Mouse (Mus musculus) left cerebral cortex, postnatal 25 days (tissue): ENCODE results near the gene Nup54. TPM values are rescaled to one million over a fixed set of nuclear protein-coding genes. Genes with fewer than 3 reads are reported as not detected.

Experiments used
- DNase-seq, 2 experiments: peaks; one replicate each; pipeline ENCODE4 v3.0.0; 2022; ENCODE audit warnings: low spot score in 2 of 2, mixed read lengths in 1 of 2
- intact Hi-C: fragments of 180-260 bp; cut with DNase I; formaldehyde crosslinking; loops from one replicate; pipeline ENCODE4 v1.15.1; 2025
- microRNA-seq, 2 experiments: library from miRNA; unstranded; fragments of <30 nt; microRNA quantifications; one replicate each; pipeline ENCODE4 v1.2.0; 2022
- total RNA-seq, 2 experiments: library from RNA; stranded (reverse); gene quantifications; 2 replicates each; pipeline ENCODE4 v1.2.3; 2021

Gene Nup54
- total RNA-seq, 2 experiments from 2014 or later, result 26.4 to 28.7 TPM

- DNase-seq, result no peak
- intact Hi-C loops, result loop anchor here (1.0 kb wide), 1 partner anchor 70 kb away; no protein-coding TSS in a partner anchor
Observed at GRCm38 (mm10) chr5:92382349-92382679, 52.7 kb downstream of the Nup54 start.

GRCm38 (mm10) chr5:92381550-92382348 lies 53.3 kb downstream of the Nup54 start:
- peak; percentile 86 for DNase-seq
- intact Hi-C loops, result loop anchor here (1.0 kb wide), 1 partner anchor 69 kb away; no protein-coding TSS in a partner anchor

GRCm38 (mm10) chr5:92376795-92377405 lies 58.1 kb downstream of the Nup54 start:
- DNase-seq, result no peak
- intact Hi-C loops, result no loop called here

GRCm38 (mm10) chr5:92375368-92375767 lies 59.7 kb downstream of the Nup54 start:
- intact Hi-C loops, result no loop called here

GRCm38 (mm10) chr5:92374721-92375142 lies 60.3 kb downstream of the Nup54 start:
- no peak for DNase-seq
- intact Hi-C loops, result no loop called here

More at GRCm38 (mm10) chr5:92375368-92375767, 59.7 kb downstream of the Nup54 start:
- no peak for DNase-seq

- no peak for DNase-seq
- intact Hi-C loops, result no loop called here
Observed at GRCm38 (mm10) chr5:92372605-92373004, 62.4 kb downstream of the Nup54 start.

- DNase-seq, result no peak
- intact Hi-C loops, result no loop called here
Observed at GRCm38 (mm10) chr5:92371361-92371976, 63.5 kb downstream of the Nup54 start.

- intact Hi-C loops, result no loop called here
- DNase-seq, result no peak
Observed at GRCm38 (mm10) chr5:92370891-92371290, 64.1 kb downstream of the Nup54 start.

GRCm38 (mm10) chr5:92370392-92370791 lies 64.6 kb downstream of the Nup54 start:
- DNase-seq, result no peak
- intact Hi-C loops, result no loop called here

- intact Hi-C loops, result no loop called here
- DNase-seq, result peak; percentile 49 to 75
Observed at GRCm38 (mm10) chr5:92369151-92369994, 65.6 kb downstream of the Nup54 start.

- intact Hi-C loops, result no loop called here
- peak in 1 of 2 experiments; percentile 22 for DNase-seq
Observed at GRCm38 (mm10) chr5:92368392-92368791, 66.6 kb downstream of the Nup54 start.

GRCm38 (mm10) chr5:92366565-92366964 lies 68.5 kb downstream of the Nup54 start:
- intact Hi-C loops, result no loop called here
- DNase-seq, result no peak

Small RNAs within 50 kb of the gene (microRNA-seq; reads per million reads assigned to microRNA genes)
- gene Mir6415, result 0 reads per million in 2 experiments

Other genes starting within 250 kb of the Nup54 start
- gene U90926, start 219.8 kb downstream of the Nup54 start, total RNA-seq, result not detected
- under 1 TPM; 0.55 to 0.62 TPM for gene Ppef2, start 178.9 kb downstream of the Nup54 start, total RNA-seq
- 10 to 100 TPM; 38.8 to 40.9 TPM for gene Naaa, start 157.0 kb downstream of the Nup54 start, total RNA-seq
- gene Sdad1, start 124.7 kb downstream of the Nup54 start, total RNA-seq, result 10 to 100 TPM; 19.0 to 19.8 TPM
- not detected for gene Cxcl9, start 107.1 kb downstream of the Nup54 start, total RNA-seq
- 1 to 10 TPM; 6.2 to 6.9 TPM for gene Art3, start 103.4 kb downstream of the Nup54 start, total RNA-seq
- not detected for gene Cxcl10, start 86.3 kb downstream of the Nup54 start, total RNA-seq
- gene Scarb2, start 71.6 kb upstream of the Nup54 start, total RNA-seq, result 10 to 100 TPM; 81.9 to 84.5 TPM
- under 1 TPM; 0.30 to 0.34 TPM for gene Fam47e, start 119.8 kb upstream of the Nup54 start, total RNA-seq
- under 1 TPM; 0.71 to 0.87 TPM for gene Stbd1, start 167.8 kb upstream of the Nup54 start, total RNA-seq
- gene Ccdc158, start 240.1 kb upstream of the Nup54 start, total RNA-seq, result under 1 TPM; 0.18 to 0.76 TPM
- gene Shroom3, start 248.2 kb upstream of the Nup54 start, total RNA-seq, result 1 to 10 TPM; 4.4 to 4.9 TPM